8 mouse cellular contexts compared by ENCODE assay signal in the genomic region with DNA sequence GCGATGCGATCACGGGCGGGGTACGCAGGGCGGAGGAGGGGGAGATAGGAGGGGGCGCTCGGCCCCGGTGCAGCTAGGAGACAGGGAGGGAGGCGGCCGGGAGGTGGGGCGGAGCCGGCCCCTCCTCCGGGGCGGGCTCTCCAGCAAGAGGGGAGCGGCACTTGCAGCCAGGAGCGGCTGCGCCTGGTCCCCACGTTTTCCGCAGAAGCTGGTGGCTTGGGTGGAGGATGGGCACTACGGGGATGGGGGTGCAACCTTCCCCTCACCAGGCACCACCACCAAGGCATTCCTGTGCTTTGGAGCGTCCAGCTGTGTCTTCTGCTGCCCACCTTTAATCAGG. TPM values are rescaled to one million over a fixed set of nuclear protein-coding genes. Genes with fewer than 3 reads are reported as not detected.
DNase-seq lines count a peak whose midpoint lies in the region; ATAC-seq and TF ChIP-seq lines count a peak whose summit lies in the region.

A gene (minus strand): TSS at position 84 of the 340 bp plus-strand sequence.

- DNase-seq in lung, postnatal 14 days: no peak
- peak; percentile 81 for DNase-seq in cerebellum, adult 11-12 months
- peak; percentile 78 for DNase-seq in forebrain, embryonic 14.5 days (ENCODE audit: low spot score)
- peak; percentile 78 to 83 for DNase-seq in layer of hippocampus, adult 2 months (ENCODE audit: low spot score in 2 of 2)
- DNase-seq in lung, postnatal 36 days: peak; percentile 7
- DNase-seq in ovary, adult 18-20 months (ENCODE audit: low spot score): no peak

- peak; percentile 82 for ATAC-seq in lung, embryonic 15.5 days (ENCODE audit: borderline replicate concordance, extremely low read depth, low FRiP score, low TSS enrichment)
- peak; percentile 93 for ATAC-seq in forebrain, embryonic 14.5 days

- no peak within 1 kb of the TSS for H3K27ac ChIP-seq in lung, embryonic 15.5 days
- H3K27ac ChIP-seq in forebrain, embryonic 14.5 days (ENCODE audit: low read depth, low read length): peak within 1 kb of the TSS; percentile 1; the same call in 1 of the 2 replicates
- peak within 1 kb of the TSS; percentile 99 for H3K27ac ChIP-seq in layer of hippocampus, adult 2 months
- no peak within 1 kb of the TSS for H3K27ac ChIP-seq in small intestine, adult 2 months (ENCODE audit: insufficient read depth, low read depth, low read length)

- peak within 1 kb of the TSS; percentile 59 for H3K4me3 ChIP-seq in lung, embryonic 15.5 days
- peak within 1 kb of the TSS; percentile 76 for H3K4me3 ChIP-seq in forebrain, embryonic 14.5 days (ENCODE audit: low read depth, low read length)
- H3K4me3 ChIP-seq in layer of hippocampus, adult 2 months: peak within 1 kb of the TSS; percentile 92
- H3K4me3 ChIP-seq in small intestine, adult 2 months (ENCODE audit: low read depth, low read length): peak within 1 kb of the TSS; percentile 57

- H3K27me3 ChIP-seq in lung, embryonic 15.5 days: peaks cover 18% of the 10 kb centered on the region
- peaks cover 6% of the 10 kb centered on the region; the same call in 1 of the 2 replicates for H3K27me3 ChIP-seq in forebrain, embryonic 14.5 days (replicated peaks; ENCODE audit: control insufficient read depth, insufficient read depth, low read length)
- peaks cover 7% of the 10 kb centered on the region for H3K27me3 ChIP-seq in small intestine, adult 2 months (ENCODE audit: control insufficient read depth, insufficient read depth, low read length)

- H3K36me3 ChIP-seq in lung, embryonic 15.5 days: no peaks in the 10 kb centered on the region
- H3K36me3 ChIP-seq in forebrain, embryonic 14.5 days (ENCODE audit: control insufficient read depth, insufficient read depth, low read length): no peaks in the 10 kb centered on the region
- no peaks in the 10 kb centered on the region for H3K36me3 ChIP-seq in small intestine, adult 2 months (ENCODE audit: control insufficient read depth, insufficient read depth, low read length)

- under 1% methylated on average over 18 of the region's 22 CpGs for WGBS in lung, embryonic 15.5 days
- under 1% methylated on average over 8 of the region's 22 CpGs for WGBS in forebrain, embryonic 14.5 days
- 2% methylated on average over 14 of the region's 22 CpGs for WGBS in small intestine, adult 2 months

- no peaks in the 10 kb centered on the region for H3K9me3 ChIP-seq in lung, embryonic 15.5 days
- no peaks in the 10 kb centered on the region for H3K9me3 ChIP-seq in forebrain, embryonic 14.5 days (replicated peaks; ENCODE audit: control insufficient read depth, low read length)

- no peak for TF ChIP-seq CTCF in layer of hippocampus, adult 2 months (conservative IDR thresholded peaks at IDR 0.05)
- no peak for TF ChIP-seq CTCF in small intestine, adult 2 months (IDR thresholded peaks at IDR 0.05; ENCODE audit: extremely low read depth, insufficient read length, insufficient replicate concordance, low read depth, low read length)

- TF ChIP-seq POLR2A in small intestine, adult 2 months (IDR thresholded peaks at IDR 0.05; ENCODE audit: low read depth, low read length): no peak

- peak within 1 kb of the TSS; percentile 40 for H3K9ac ChIP-seq in lung, embryonic 15.5 days
- peak within 1 kb of the TSS; percentile 87 for H3K9ac ChIP-seq in forebrain, embryonic 14.5 days (ENCODE audit: low read length)

- H3K4me1 ChIP-seq in lung, embryonic 15.5 days: no peaks in the 10 kb centered on the region; the same call in 1 of the 2 replicates
- 0 out of 2 replicates have a peak, but pooled peaks cover 3% of the 10 kb centered on the region for H3K4me1 ChIP-seq in forebrain, embryonic 14.5 days (ENCODE audit: control insufficient read depth, insufficient read depth, low read length)
- no peaks in the 10 kb centered on the region; the same call in 1 of the 2 replicates for H3K4me1 ChIP-seq in small intestine, adult 2 months (ENCODE audit: control insufficient read depth, insufficient read depth, insufficient read length, low read length)

- peak within 1 kb of the TSS; percentile 93 for H3K4me2 ChIP-seq in lung, embryonic 15.5 days
- H3K4me2 ChIP-seq in forebrain, embryonic 14.5 days (ENCODE audit: low read length): peak within 1 kb of the TSS; percentile 85

RNA-seq across cellular contexts. Expression of the gene that starts here (rescaled TPM):
- 0.06 and 0.16 TPM in 2 replicates for polyA plus RNA-seq in lung, embryonic 15.5 days (2015; fragmentation: Nextera tagmentation; extraction: Ambion mirVana)
- polyA plus RNA-seq in forebrain, embryonic 14.5 days (2014; fragmentation: Nextera tagmentation; extraction: Ambion mirVana): 4.7 and 5.4 TPM in 2 replicates
- total RNA-seq in layer of hippocampus, adult 2 months (2021): 10 to 100 TPM; 84.7 to 90.8 TPM
- polyA plus RNA-seq in small intestine, adult 2 months (2012; rRNA removed): 0.19 and 0.22 TPM in 2 replicates

Comparison
In these comparisons a context has a peak if more than half of its experiments do, and no peak if none do; other contexts are left out.
1. DNase-seq: peak in cerebellum, adult 11-12 months (single experiment), forebrain, embryonic 14.5 days (single experiment), layer of hippocampus, adult 2 months (2 of 2) and lung, postnatal 36 days (single experiment); none in lung, postnatal 14 days (single experiment) and ovary, adult 18-20 months (single experiment).
2. Peak in ATAC-seq, H3K4me3 ChIP-seq, H3K9ac ChIP-seq and H3K4me2 ChIP-seq in lung, embryonic 15.5 days; RNA of the gene not detected or under 1 TPM.
3. H3K27ac ChIP-seq: peak in forebrain, embryonic 14.5 days (single experiment) and layer of hippocampus, adult 2 months (single experiment); none in lung, embryonic 15.5 days (single experiment) and small intestine, adult 2 months (single experiment).
4. Peak in every context shown above with its lines, with median percentiles within 50 percentile points of each other: H3K4me3 ChIP-seq.